Mouse (Mus musculus) embryonic fibroblast, embryonic 13.5 days (primary cell): ENCODE results near the gene Ccdc188.

ENCODE experiments used
- CTCF ChIP-seq: IDR thresholded peaks from 2 replicates; pipeline ENCODE4 v1.5.1; 2011; ENCODE audit warnings: mild to moderate bottlenecking, control low read depth, low read length, moderate library complexity, borderline replicate concordance; ENCODE audit not compliant: insufficient read depth
- POLR2A ChIP-seq: IDR thresholded peaks from 2 replicates; pipeline ENCODE4 v1.6.1; 2011; ENCODE audit warnings: low read depth, mild to moderate bottlenecking, control low read depth, low read length, moderate library complexity

DNA sequence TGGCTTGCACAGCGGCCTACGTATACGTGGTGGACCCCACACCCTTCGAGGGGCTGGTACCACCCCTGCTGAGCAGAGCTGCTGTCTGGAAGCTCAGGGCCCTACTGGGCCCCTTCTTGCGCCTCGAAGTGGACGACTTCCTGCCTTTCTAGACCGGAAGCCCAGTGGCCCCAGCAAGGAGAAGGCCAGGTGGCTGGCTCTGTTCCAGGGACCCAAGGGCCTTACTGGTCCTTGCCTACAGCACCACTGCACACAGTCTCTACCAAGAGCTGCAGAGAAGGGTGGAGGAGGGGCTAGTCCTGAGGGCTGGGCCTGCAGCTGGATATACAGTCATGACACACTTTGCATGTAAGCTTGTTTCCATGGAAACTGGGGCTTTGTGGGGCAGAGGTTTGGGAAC is 2.3 kb downstream of the Ccdc188 start:
- no peak for TF ChIP-seq POLR2A
- TF ChIP-seq CTCF, result no peak
